Mouse (Mus musculus): ENCODE results near the gene Nfkbid. TPM values are rescaled to one million over a fixed set of nuclear protein-coding genes. Genes with fewer than 3 reads are reported as not detected.
A peak's percentile ranks its signal among the peaks of the same experiment; 100 is the strongest.

The Nfkbid gene
- polyA plus RNA-seq, 1 experiment from 2014 or later: 1.1 TPM

DNA sequence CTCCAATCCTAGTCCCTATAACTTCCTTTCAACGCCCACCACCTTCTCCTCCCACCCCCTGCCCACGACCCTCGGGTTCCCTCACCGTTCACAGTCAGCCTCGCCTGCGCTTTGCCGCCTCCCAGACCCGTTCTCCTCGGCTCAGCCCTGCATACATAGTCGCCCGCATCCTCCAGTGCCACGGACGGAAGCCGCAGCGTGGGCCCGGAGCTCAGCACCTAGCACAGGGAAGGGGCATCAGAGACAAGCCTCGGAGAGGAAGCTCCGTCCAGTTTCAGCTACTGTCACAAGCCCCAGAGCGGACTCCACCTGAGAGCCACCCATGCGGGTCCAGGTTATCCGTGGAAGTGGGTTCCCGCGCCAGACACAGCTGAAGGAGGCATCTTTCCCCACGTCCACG lies 31.8 kb downstream of the Nfkbid start:
- H3K4me1 ChIP-seq (replicated peaks; ENCODE audit: control insufficient read depth, insufficient read depth): 0 out of 2 replicates have a peak, but pooled peaks cover 2% of the 10 kb centered on the region
- no peaks in the 10 kb centered on the region for H3K9me3 ChIP-seq (ENCODE audit: control insufficient read depth, low read length)
- H3K36me3 ChIP-seq (ENCODE audit: control insufficient read depth, insufficient read depth, low read length): no peaks in the 10 kb centered on the region
- no peak overlapping the region for H3K27ac ChIP-seq (replicated peaks)
- no peak overlapping the region for H3K4me2 ChIP-seq (replicated peaks; ENCODE audit: low read depth)
- WGBS: 21% methylated on average over 25 of the region's 25 CpGs
- peaks cover 18% of the 10 kb centered on the region for H3K27me3 ChIP-seq (ENCODE audit: control insufficient read depth, insufficient read depth, low read length)
- no peak overlapping the region for H3K4me3 ChIP-seq (ENCODE audit: low read depth, low read length)
- TF ChIP-seq EP300 (optimal IDR thresholded peaks at IDR 0.05) (no peak), CTCF (IDR thresholded peaks at IDR 0.05; ENCODE audit: low read depth) (no peak)
- no peak for DNase-seq (ENCODE audit: low spot score)
- ATAC-seq (ENCODE audit: low FRiP score, low TSS enrichment): no peak
- no peak overlapping the region for H3K9ac ChIP-seq (ENCODE audit: low read length)

- H3K4me3 ChIP-seq (ENCODE audit: low read depth, low read length): no peak overlapping the region
- peak overlapping the region; percentile 11; the same call in 1 of the 2 replicates for H3K4me2 ChIP-seq (replicated peaks; ENCODE audit: low read depth)
- ATAC-seq (ENCODE audit: low FRiP score, low TSS enrichment): peak; percentile 79
- 0 out of 2 replicates have a peak overlapping the region, but pooled peaks have one; percentile 13 for H3K9ac ChIP-seq (ENCODE audit: low read length)
- no peaks in the 10 kb centered on the region for H3K36me3 ChIP-seq (ENCODE audit: control insufficient read depth, insufficient read depth, low read length)
- peak; percentile 89 for DNase-seq (ENCODE audit: low spot score)
- H3K9me3 ChIP-seq (ENCODE audit: control insufficient read depth, low read length): no peaks in the 10 kb centered on the region
- H3K27ac ChIP-seq (replicated peaks): no peak overlapping the region
- 0 out of 2 replicates have a peak, but pooled peaks cover 2% of the 10 kb centered on the region for H3K4me1 ChIP-seq (replicated peaks; ENCODE audit: control insufficient read depth, insufficient read depth)
- WGBS: 1% methylated on average over 25 of the region's 25 CpGs
- TF ChIP-seq CTCF (IDR thresholded peaks at IDR 0.05; ENCODE audit: low read depth) (no peak), EP300 (optimal IDR thresholded peaks at IDR 0.05) (no peak)
- H3K27me3 ChIP-seq (ENCODE audit: control insufficient read depth, insufficient read depth, low read length): peaks cover 18% of the 10 kb centered on the region
These were observed 32.2 kb downstream of the Nfkbid start for GRCm38 (mm10) chr7:30453766-30454165.

- TF ChIP-seq CTCF (IDR thresholded peaks at IDR 0.05; ENCODE audit: low read depth) (no peak), EP300 (optimal IDR thresholded peaks at IDR 0.05) (no peak)
- no peak overlapping the region for H3K27ac ChIP-seq (replicated peaks)
- no peak overlapping the region for H3K9ac ChIP-seq (ENCODE audit: low read length)
- H3K4me2 ChIP-seq (replicated peaks; ENCODE audit: low read depth): 0 out of 2 replicates have a peak overlapping the region, but pooled peaks have one; percentile 11
- DNase-seq (ENCODE audit: low spot score) (no peak), ATAC-seq (ENCODE audit: low FRiP score, low TSS enrichment) (no peak)
- 13% methylated on average over 6 of the region's 6 CpGs for WGBS
- no peaks in the 10 kb centered on the region for H3K36me3 ChIP-seq (ENCODE audit: control insufficient read depth, insufficient read depth, low read length)
- H3K27me3 ChIP-seq (ENCODE audit: control insufficient read depth, insufficient read depth, low read length): peaks cover 18% of the 10 kb centered on the region
- H3K4me1 ChIP-seq (replicated peaks; ENCODE audit: control insufficient read depth, insufficient read depth): 0 out of 2 replicates have a peak, but pooled peaks cover 2% of the 10 kb centered on the region
- no peak overlapping the region for H3K4me3 ChIP-seq (ENCODE audit: low read depth, low read length)
- no peaks in the 10 kb centered on the region for H3K9me3 ChIP-seq (ENCODE audit: control insufficient read depth, low read length)
These were observed 32.7 kb downstream of the Nfkbid start for GRCm38 (mm10) chr7:30454259-30454658.

- H3K9me3 ChIP-seq (ENCODE audit: control insufficient read depth, low read length): no peaks in the 10 kb centered on the region
- 0 out of 2 replicates have a peak overlapping the region, but pooled peaks have one; percentile 6 for H3K4me3 ChIP-seq (ENCODE audit: low read depth, low read length)
- 1% methylated on average over 9 of the region's 9 CpGs for WGBS
- no peak overlapping the region; the same call in 1 of the 2 replicates for H3K4me2 ChIP-seq (replicated peaks; ENCODE audit: low read depth)
- ATAC-seq (ENCODE audit: low FRiP score, low TSS enrichment) (no peak), DNase-seq (ENCODE audit: low spot score) (no peak)
- H3K4me1 ChIP-seq (replicated peaks; ENCODE audit: control insufficient read depth, insufficient read depth): 0 out of 2 replicates have a peak, but pooled peaks cover 2% of the 10 kb centered on the region
- H3K27ac ChIP-seq (replicated peaks): no peak overlapping the region
- peaks cover 23% of the 10 kb centered on the region for H3K27me3 ChIP-seq (ENCODE audit: control insufficient read depth, insufficient read depth, low read length)
- no peak overlapping the region for H3K9ac ChIP-seq (ENCODE audit: low read length)
- no peaks in the 10 kb centered on the region for H3K36me3 ChIP-seq (ENCODE audit: control insufficient read depth, insufficient read depth, low read length)
- no peak for TF ChIP-seq EP300 (optimal IDR thresholded peaks at IDR 0.05)
- no peak for TF ChIP-seq CTCF (IDR thresholded peaks at IDR 0.05; ENCODE audit: low read depth)
These were observed 35.0 kb downstream of the Nfkbid start for GRCm38 (mm10) chr7:30456487-30456886.

GRCm38 (mm10) chr7:30456911-30457628 lies 35.5 kb downstream of the Nfkbid start:
- Histone ChIP-seq H3K9me3 (ENCODE audit: control insufficient read depth, low read length) (no peaks in the 10 kb centered on the region), H3K4me3 (ENCODE audit: low read depth, low read length) (peak overlapping the region; percentile 6; the same call in 1 of the 2 replicates), H3K27ac (replicated peaks) (no peak overlapping the region), H3K4me1 (replicated peaks; ENCODE audit: control insufficient read depth, insufficient read depth) (0 out of 2 replicates have a peak, but pooled peaks cover 2% of the 10 kb centered on the region), H3K36me3 (ENCODE audit: control insufficient read depth, insufficient read depth, low read length) (no peaks in the 10 kb centered on the region), H3K27me3 (ENCODE audit: control insufficient read depth, insufficient read depth, low read length) (peaks cover 23% of the 10 kb centered on the region), H3K9ac (ENCODE audit: low read length) (no peak overlapping the region), H3K4me2 (replicated peaks; ENCODE audit: low read depth) (peak overlapping the region; percentile 34)
- TF ChIP-seq EP300 (optimal IDR thresholded peaks at IDR 0.05) (no peak), CTCF (IDR thresholded peaks at IDR 0.05; ENCODE audit: low read depth) (no peak)
- no peak for ATAC-seq (ENCODE audit: low FRiP score, low TSS enrichment)
- no peak for DNase-seq (ENCODE audit: low spot score)
- under 1% methylated on average over 31 of the region's 31 CpGs for WGBS
